Mouse (Mus musculus): ENCODE data around the gene Ints12.

DNA sequence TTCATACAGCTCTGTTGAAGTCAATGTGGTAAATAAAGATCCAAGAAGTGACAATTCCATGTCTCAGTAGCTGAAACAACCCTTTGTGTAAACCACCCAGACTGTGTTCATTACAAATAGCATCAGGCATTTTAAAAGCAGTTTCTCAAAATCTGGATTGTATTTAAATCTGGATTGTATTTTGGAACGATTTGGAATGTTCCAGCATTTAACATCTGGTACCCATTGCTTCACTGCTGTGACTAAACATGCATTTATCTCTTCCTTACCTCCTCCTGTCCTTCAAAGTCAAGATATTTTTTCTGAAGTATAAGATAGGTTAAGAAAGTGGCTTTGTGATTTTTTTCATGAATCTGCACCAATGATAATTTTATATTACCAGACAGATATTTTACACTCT lies 21.6 kb downstream of the Ints12 start:
- TF ChIP-seq SRF (IDR thresholded peaks at IDR 0.05; ENCODE audit: control insufficient read depth, insufficient read length, low read depth): no peak
- no peak for TF ChIP-seq POLR2A (IDR thresholded peaks at IDR 0.05; ENCODE audit: insufficient read length, low read depth)
- TF ChIP-seq MAX (IDR thresholded peaks at IDR 0.05; ENCODE audit: low read depth): no peak
- TF ChIP-seq MYOG (IDR thresholded peaks at IDR 0.05; ENCODE audit: control insufficient read depth in 1 of 3, insufficient read depth in 1 of 3, insufficient read length in 2 of 3, low read depth in 2 of 3): no peak
- no peak for TF ChIP-seq TCF12 (IDR thresholded peaks at IDR 0.05; ENCODE audit: insufficient read depth, poor library complexity, severe bottlenecking)
- no peak for TF ChIP-seq TCF3 (IDR thresholded peaks at IDR 0.05; ENCODE audit: insufficient read length, low read depth)

Measured in myocyte (in vitro differentiated cells).